Mouse (Mus musculus) liver, adult 2 months (tissue): ENCODE measurements around the gene Etfrf1. TPM values are rescaled to one million over a fixed set of nuclear protein-coding genes. Genes with fewer than 3 reads are reported as not detected.

Experiments
- DNase-seq: peaks from one replicate; pipeline ENCODE4 v3.0.0-alpha.2; 2011; ENCODE audit warnings: low read depth, low spot score; ENCODE audit errors: extremely low read depth
- H3K27ac ChIP-seq: fragments of 200-500 bp; replicated peaks from 2 replicates; pipeline ENCODE4 v1.5.1; 2012; ENCODE audit warnings: low read depth, mild to moderate bottlenecking, control low read depth, inconsistent platforms, low read length; ENCODE audit not compliant: insufficient read depth
- H3K27me3 ChIP-seq: fragments of 200-500 bp; 2 replicates; pipeline ENCODE4 v1.6.1; 2012; ENCODE audit warnings: mild to moderate bottlenecking, moderate library complexity, low read length, inconsistent platforms; ENCODE audit not compliant: control insufficient read depth, insufficient read depth
- H3K36me3 ChIP-seq: fragments of 200-500 bp; 2 replicates; pipeline ENCODE4 v1.6.1; 2012; ENCODE audit warnings: low read length, inconsistent platforms; ENCODE audit not compliant: control insufficient read depth, insufficient read depth
- H3K4me1 ChIP-seq: fragments of 200-500 bp; 2 replicates; pipeline ENCODE4 v1.6.1; 2011; ENCODE audit warnings: low read length; ENCODE audit not compliant: control insufficient read depth, insufficient read depth
- H3K4me3 ChIP-seq: fragments of 200-500 bp; 2 replicates; pipeline ENCODE4 v1.5.1; 2011; ENCODE audit warnings: low read depth, mild to moderate bottlenecking, control low read depth, low read length, moderate library complexity; ENCODE audit not compliant: insufficient read depth
- H3K79me2 ChIP-seq: fragments of 200-500 bp; 2 replicates; pipeline ENCODE4 v1.6.1; 2012; ENCODE audit warnings: inconsistent platforms, mild to moderate bottlenecking, low read length, moderate library complexity; ENCODE audit not compliant: control insufficient read depth, insufficient read depth
- H3K9ac ChIP-seq: fragments of 200-500 bp; 2 replicates; pipeline ENCODE4 v1.6.1; 2012; ENCODE audit warnings: low read depth, mild to moderate bottlenecking, control low read depth, inconsistent platforms, low read length
- CTCF ChIP-seq: fragments of 200-500 bp; IDR thresholded peaks from 2 replicates; pipeline ENCODE4 v1.5.1; 2011; ENCODE audit warnings: low read depth, low read length, control low read depth
- POLR2A ChIP-seq: fragments of 200-500 bp; IDR thresholded peaks from 2 replicates; pipeline ENCODE4 v1.6.1; 2011; ENCODE audit warnings: low read length, control low read depth; ENCODE audit not compliant: insufficient read depth; ENCODE audit errors: extremely low read depth
- WGBS: fragments of 180-500 bp; shearing (Covaris S2); methylation state at CpG from one replicate; pipeline ENCODE4 v1.1.7; 2018; 5-methylcytosine and 5-hydroxymethylcytosine counted together
- polyA plus RNA-seq: library from polyadenylated mRNA; depleted of rRNA; stranded (reverse); fragments of >200 nt; gene quantifications from 2 replicates; pipeline ENCODE4 v1.2.3, GENCODE M21; 2012; rRNA removed
- total RNA-seq: library from RNA; depleted of rRNA; stranded (reverse); fragments of >200 nt; gene quantifications from 2 replicates; pipeline ENCODE4 v1.2.3, GENCODE M21; 2014; rRNA removed

The Etfrf1 gene
- total RNA-seq: 50.1 and 61.1 TPM in 2 replicates
- polyA plus RNA-seq: 18.0 and 20.9 TPM in 2 replicates

DNA sequence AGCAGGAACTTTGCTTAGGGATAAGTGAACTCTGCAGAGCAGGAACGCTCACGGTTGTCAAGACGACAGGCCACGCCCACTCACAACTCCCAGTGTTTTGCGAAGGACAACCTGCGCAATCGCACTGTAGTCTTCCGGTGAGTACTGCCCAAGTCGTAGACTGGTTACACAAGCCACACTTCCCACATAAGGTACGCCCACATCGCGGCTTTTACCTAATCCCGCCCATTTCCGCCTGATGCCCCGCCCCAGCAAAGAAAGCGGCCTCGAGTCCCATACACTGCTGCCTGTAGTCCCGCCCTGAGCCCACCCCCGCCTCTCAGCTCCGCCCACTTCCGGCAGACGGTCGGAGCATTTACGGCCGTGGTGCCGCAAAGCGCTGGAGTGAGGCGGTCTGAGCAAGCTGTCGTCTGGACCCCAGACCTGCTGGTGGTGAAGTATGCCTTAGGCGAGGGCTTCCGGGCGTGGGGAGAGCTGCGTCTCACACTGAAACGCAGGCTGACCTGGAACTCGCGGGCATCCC is at the start of gene Etfrf1, which contains the start of gene Casc1:
Gene Etfrf1, plus strand, starts transcription at position 319 of the 523 bp plus-strand sequence.
Gene Casc1, minus strand, starts transcription at position 190 of the 523 bp plus-strand sequence.
- H3K4me1 ChIP-seq: peaks cover 11% of the 10 kb centered on the region
- TF ChIP-seq POLR2A (peak; percentile 99), CTCF (no peak)
- no peaks in the 10 kb centered on the region for H3K27me3 ChIP-seq
- H3K4me3 ChIP-seq: peak within 1 kb of the TSS; percentile 78
- DNase-seq: peak; percentile 100
- peaks cover 3% of the 10 kb centered on the region; the same call in 1 of the 2 replicates for H3K79me2 ChIP-seq
- no peaks in the 10 kb centered on the region; the same call in none of the 2 replicates for H3K36me3 ChIP-seq
- under 1% methylated on average over 36 of the region's 36 CpGs for WGBS
- H3K9ac ChIP-seq: peak within 1 kb of the TSS; percentile 79
- H3K27ac ChIP-seq: peak within 1 kb of the TSS; percentile 90

DNA sequence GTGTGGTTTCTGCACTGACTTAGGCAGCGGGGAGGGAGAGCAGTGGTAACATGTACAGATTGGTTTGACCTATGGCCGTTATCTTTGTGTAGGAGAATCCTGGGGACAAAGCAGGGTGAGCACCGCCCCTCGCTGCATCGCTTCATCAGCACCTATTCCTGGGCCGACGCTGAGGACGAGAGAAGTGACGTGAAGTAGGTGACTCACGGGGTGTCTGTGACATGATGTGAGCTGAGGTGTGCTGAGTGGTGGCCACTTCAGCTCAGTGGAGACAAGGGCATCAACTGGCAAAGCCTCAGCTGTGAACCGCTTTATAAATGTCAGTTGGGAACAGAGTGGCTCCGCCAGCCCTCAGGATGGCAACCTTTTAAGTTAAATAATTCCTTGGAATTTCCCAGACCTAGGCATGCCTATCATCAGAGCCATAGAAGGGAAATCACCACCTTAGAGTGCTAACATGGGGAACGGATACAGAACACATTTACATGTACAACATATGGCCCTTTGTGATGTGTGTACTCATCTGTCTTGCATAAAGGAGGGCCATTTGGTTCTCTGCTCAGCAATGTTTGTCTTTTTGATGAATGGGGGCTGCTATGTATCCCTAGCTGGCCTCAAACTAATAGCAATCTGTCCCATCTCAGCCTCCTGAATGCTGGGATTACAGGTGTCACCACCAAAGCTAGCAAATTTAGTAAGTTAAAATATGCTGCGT is 38.9 kb upstream of the Etfrf1 start:
- no peak for DNase-seq

DNA sequence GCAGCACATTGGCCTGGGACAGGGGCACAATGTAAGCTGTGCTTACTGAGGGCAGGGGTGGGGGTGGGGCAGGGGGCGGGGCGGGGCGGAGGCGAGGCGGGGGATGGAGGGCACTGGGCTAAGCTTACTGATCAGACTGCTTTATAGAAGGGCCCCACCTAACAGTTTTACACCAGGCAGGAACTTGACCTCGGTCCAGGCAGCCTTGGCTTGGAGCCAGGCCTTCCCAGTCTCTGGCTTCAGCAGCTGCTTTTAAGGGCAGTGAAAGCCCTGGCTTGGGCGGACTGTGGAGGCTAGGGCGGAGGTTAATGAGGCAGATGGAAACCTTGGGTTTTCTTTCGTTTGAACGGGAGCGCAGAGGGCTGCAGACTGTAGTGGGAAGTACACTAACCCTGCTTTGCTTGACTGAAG is 37.1 kb upstream of the Etfrf1 start:
- 6% methylated on average over 11 of the region's 11 CpGs for WGBS
- Histone ChIP-seq H3K27me3 (no peaks in the 10 kb centered on the region; the same call in 1 of the 2 replicates), H3K79me2 (no peaks in the 10 kb centered on the region), H3K9ac (no peak overlapping the region), H3K4me3 (no peak overlapping the region), H3K27ac (no peak overlapping the region), H3K36me3 (no peaks in the 10 kb centered on the region), H3K4me1 (no peaks in the 10 kb centered on the region)
- peak; percentile 32 for DNase-seq
- TF ChIP-seq CTCF (no peak), POLR2A (no peak)

More for the DNA sequence above, 38.9 kb upstream of the Etfrf1 start:
- Histone ChIP-seq H3K79me2 (no peaks in the 10 kb centered on the region), H3K27ac (no peak overlapping the region), H3K4me3 (no peak overlapping the region), H3K36me3 (no peaks in the 10 kb centered on the region), H3K4me1 (no peaks in the 10 kb centered on the region), H3K27me3 (no peaks in the 10 kb centered on the region), H3K9ac (no peak overlapping the region)
- TF ChIP-seq POLR2A (no peak), CTCF (no peak)
- 73% methylated on average over 14 of the region's 14 CpGs for WGBS

DNA sequence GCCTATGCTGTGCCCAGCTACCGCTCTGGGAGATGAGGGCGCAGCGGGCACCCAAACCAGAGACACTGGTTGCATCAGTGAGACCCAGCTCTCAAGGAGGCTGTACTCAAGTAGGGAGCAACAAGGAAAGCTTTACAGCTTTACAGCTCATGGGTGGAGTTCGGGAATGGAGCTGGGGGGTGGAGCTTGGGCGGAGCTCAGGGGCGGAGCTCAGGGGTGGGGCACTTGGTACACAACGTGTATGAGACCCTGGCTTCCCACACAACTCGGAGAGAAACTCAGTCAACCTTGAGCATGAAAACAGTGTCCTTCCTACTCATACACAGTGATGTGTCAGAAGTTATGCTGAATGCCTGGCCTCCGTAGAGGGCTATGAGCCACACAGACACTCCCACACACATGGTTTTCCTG is 35.4 kb upstream of the Etfrf1 start:
- DNase-seq: no peak
- Histone ChIP-seq H3K4me3 (no peak overlapping the region), H3K9ac (no peak overlapping the region), H3K27ac (no peak overlapping the region), H3K79me2 (no peaks in the 10 kb centered on the region), H3K27me3 (no peaks in the 10 kb centered on the region; the same call in 1 of the 2 replicates), H3K4me1 (no peaks in the 10 kb centered on the region), H3K36me3 (no peaks in the 10 kb centered on the region)
- TF ChIP-seq CTCF: no peak
- no peak for TF ChIP-seq POLR2A
- 47% methylated on average over 9 of the region's 9 CpGs for WGBS

DNA sequence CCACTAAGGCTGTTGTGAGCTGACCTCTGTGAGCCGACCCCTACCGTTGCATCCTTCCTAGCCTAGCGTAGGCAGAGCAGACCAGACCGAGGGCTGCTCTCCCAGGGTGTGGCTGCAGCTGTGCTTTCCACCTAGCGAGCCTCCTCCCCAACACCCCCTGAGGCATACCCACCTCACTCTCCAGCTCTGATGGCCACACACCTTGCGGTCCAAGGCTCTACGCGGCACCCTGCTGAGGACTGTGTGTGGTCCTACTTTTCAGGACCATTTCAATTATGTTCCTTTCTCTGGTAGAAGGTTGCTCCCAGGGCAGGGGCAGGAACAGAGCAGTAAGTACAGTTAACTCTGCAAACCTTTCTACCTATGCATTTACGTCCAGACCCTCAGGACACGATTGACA is 34.5 kb upstream of the Etfrf1 start:
- TF ChIP-seq CTCF (no peak), POLR2A (no peak)
- H3K27me3 ChIP-seq: no peaks in the 10 kb centered on the region; the same call in 1 of the 2 replicates
- H3K4me1 ChIP-seq: no peaks in the 10 kb centered on the region
- no peaks in the 10 kb centered on the region for H3K36me3 ChIP-seq
- no peak for DNase-seq
- H3K9ac ChIP-seq: no peak overlapping the region
- H3K27ac ChIP-seq: no peak overlapping the region
- no peak overlapping the region for H3K4me3 ChIP-seq
- no peaks in the 10 kb centered on the region for H3K79me2 ChIP-seq
- WGBS: 78% methylated on average over 10 of the region's 10 CpGs

DNA sequence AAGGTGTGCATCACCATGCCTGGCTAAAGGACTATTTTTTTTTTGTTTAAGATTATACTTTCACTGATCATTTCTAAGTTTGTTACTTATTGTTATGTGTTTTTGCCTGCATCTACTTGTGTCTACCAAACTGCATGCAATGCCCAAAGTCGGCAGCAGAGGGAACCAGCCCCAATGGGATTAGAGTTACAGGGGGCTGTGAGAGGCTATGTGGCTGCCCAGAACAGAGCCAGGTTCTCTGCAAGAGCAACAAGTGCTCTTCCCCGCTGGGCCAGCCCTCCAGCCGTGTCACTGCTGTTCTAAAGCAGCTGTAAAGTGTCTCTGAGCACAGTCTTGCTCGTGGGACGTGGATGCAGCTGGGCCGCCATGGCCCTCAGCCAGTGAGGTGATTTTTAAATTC is 31.3 kb upstream of the Etfrf1 start:
- TF ChIP-seq POLR2A: no peak
- TF ChIP-seq CTCF: peak; percentile 67
- DNase-seq: no peak
- Histone ChIP-seq H3K9ac (no peak overlapping the region), H3K79me2 (no peaks in the 10 kb centered on the region), H3K27me3 (no peaks in the 10 kb centered on the region; the same call in 1 of the 2 replicates), H3K27ac (no peak overlapping the region), H3K4me3 (no peak overlapping the region), H3K36me3 (no peaks in the 10 kb centered on the region), H3K4me1 (no peaks in the 10 kb centered on the region)
- WGBS: 56% methylated on average over 6 of the region's 6 CpGs
